Mouse (Mus musculus): ENCODE results near the gene 4632433K11Rik. TPM values are rescaled to one million over a fixed set of nuclear protein-coding genes. Genes with fewer than 3 reads are reported as not detected.
"Not testable (repeated sequence)": the region's sequence is repeated elsewhere in the genome, so short reads cannot be mapped to it uniquely, and the experiment has no call there.

4632433K11Rik gene
- polyA plus RNA-seq (2015; fragmentation: Nextera tagmentation; extraction: Ambion mirVana): not detected in 2 replicates

- WGBS: 91% methylated on average over 3 of the region's 3 CpGs
- no peak within 1 kb of the TSS for H3K4me3 ChIP-seq
- no peak within 1 kb of the TSS for H3K27ac ChIP-seq
- H3K27me3 ChIP-seq: no peaks in the 10 kb centered on the region
- H3K4me2 ChIP-seq: no peak within 1 kb of the TSS
- H3K36me3 ChIP-seq: peaks cover 79% of the 10 kb centered on the region
- ATAC-seq (ENCODE audit: insufficient number of reproducible peaks, low FRiP score, low TSS enrichment, low read depth): no peak
- no peak within 1 kb of the TSS for H3K9ac ChIP-seq
- H3K4me1 ChIP-seq: no peaks in the 10 kb centered on the region
- peaks cover 40% of the 10 kb centered on the region for H3K9me3 ChIP-seq
Observed at GRCm38 (mm10) chr7:5033818-5034217, at the start of gene 4632433K11Rik. TSS of gene 4632433K11Rik (plus strand) at chr7:5034118.

GRCm38 (mm10) chr7:4988250-4988649 lies 45.7 kb upstream of the 4632433K11Rik start:
- no peak overlapping the region for H3K4me3 ChIP-seq
- H3K27ac ChIP-seq: no peak overlapping the region
- no peak for ATAC-seq (ENCODE audit: insufficient number of reproducible peaks, low FRiP score, low TSS enrichment, low read depth)
- H3K4me2 ChIP-seq: no peak overlapping the region
- H3K4me1 ChIP-seq: 0 out of 2 replicates have a peak, but pooled peaks cover 2% of the 10 kb centered on the region
- no peak overlapping the region for H3K9ac ChIP-seq
- H3K27me3 ChIP-seq: peaks cover under 1% of the 10 kb centered on the region; the same call in 1 of the 2 replicates
- H3K9me3 ChIP-seq: 0 out of 2 replicates have a peak, but pooled peaks cover 5% of the 10 kb centered on the region
- peaks cover 20% of the 10 kb centered on the region for H3K36me3 ChIP-seq
- 54% methylated on average over 2 of the region's 2 CpGs for WGBS

- Histone ChIP-seq H3K9me3 (0 out of 2 replicates have a peak, but pooled peaks cover 5% of the 10 kb centered on the region), H3K4me1 (peaks cover 30% of the 10 kb centered on the region), H3K9ac (no peak overlapping the region), H3K4me3 (no peak overlapping the region), H3K4me2 (no peak overlapping the region), H3K27me3 (peaks cover 12% of the 10 kb centered on the region), H3K36me3 (peaks cover 35% of the 10 kb centered on the region), H3K27ac (no peak overlapping the region)
- ATAC-seq (ENCODE audit: insufficient number of reproducible peaks, low FRiP score, low TSS enrichment, low read depth): no peak
- 47% methylated on average over 55 of the region's 55 CpGs for WGBS
Observed at GRCm38 (mm10) chr7:4993347-4993998, 40.4 kb upstream of the 4632433K11Rik start.

- H3K9me3 ChIP-seq: 0 out of 2 replicates have a peak, but pooled peaks cover 5% of the 10 kb centered on the region
- peaks cover 35% of the 10 kb centered on the region for H3K36me3 ChIP-seq
- peaks cover 12% of the 10 kb centered on the region for H3K27me3 ChIP-seq
- peak overlapping the region; percentile 60; the same call in 1 of the 2 replicates for H3K4me3 ChIP-seq
- H3K4me1 ChIP-seq: peaks cover 30% of the 10 kb centered on the region
- 55% methylated on average over 59 of the region's 59 CpGs for WGBS
- H3K9ac ChIP-seq: no peak overlapping the region
- no peak for ATAC-seq (ENCODE audit: insufficient number of reproducible peaks, low FRiP score, low TSS enrichment, low read depth)
- H3K4me2 ChIP-seq: no peak overlapping the region
- no peak overlapping the region for H3K27ac ChIP-seq
Observed at GRCm38 (mm10) chr7:4993999-4994788, 39.7 kb upstream of the 4632433K11Rik start.

- Histone ChIP-seq H3K27ac (peak overlapping the region; percentile 52), H3K9me3 (0 out of 2 replicates have a peak, but pooled peaks cover 5% of the 10 kb centered on the region), H3K4me1 (peaks cover 30% of the 10 kb centered on the region), H3K4me2 (peak overlapping the region; percentile 81), H3K4me3 (peak overlapping the region; percentile 60), H3K27me3 (peaks cover 12% of the 10 kb centered on the region), H3K36me3 (peaks cover 35% of the 10 kb centered on the region), H3K9ac (peak overlapping the region; percentile 74)
- peak; percentile 40; the same call in 1 of the 2 replicates for ATAC-seq (ENCODE audit: insufficient number of reproducible peaks, low FRiP score, low TSS enrichment, low read depth)
- WGBS: 4% methylated on average over 19 of the region's 19 CpGs
Observed at GRCm38 (mm10) chr7:4995268-4996002, 38.5 kb upstream of the 4632433K11Rik start.

GRCm38 (mm10) chr7:4996003-4996895 lies 37.7 kb upstream of the 4632433K11Rik start, which contains the start of gene Zfp579:
TSS of gene Zfp579 (minus strand) at chr7:4996158.
- Histone ChIP-seq H3K27me3 (peaks cover 12% of the 10 kb centered on the region), H3K27ac (peak within 1 kb of the TSS; percentile 71), H3K9ac (peak within 1 kb of the TSS; percentile 74), H3K4me3 (peak within 1 kb of the TSS; percentile 60), H3K4me2 (peak within 1 kb of the TSS; percentile 81), H3K36me3 (peaks cover 33% of the 10 kb centered on the region), H3K9me3 (0 out of 2 replicates have a peak, but pooled peaks cover 3% of the 10 kb centered on the region), H3K4me1 (peaks cover 30% of the 10 kb centered on the region)
- WGBS: 6% methylated on average over 19 of the region's 26 CpGs
- ATAC-seq (ENCODE audit: insufficient number of reproducible peaks, low FRiP score, low TSS enrichment, low read depth): peak; percentile 75

GRCm38 (mm10) chr7:4996934-4997333 lies 37.0 kb upstream of the 4632433K11Rik start:
- H3K4me3 ChIP-seq: peak overlapping the region; percentile 60
- 53% methylated on average over 8 of the region's 8 CpGs for WGBS
- ATAC-seq (ENCODE audit: insufficient number of reproducible peaks, low FRiP score, low TSS enrichment, low read depth): no peak

GRCm38 (mm10) chr7:4999876-5000275 lies 34.0 kb upstream of the 4632433K11Rik start:
- H3K27ac ChIP-seq: no peak overlapping the region
- peaks cover 12% of the 10 kb centered on the region for H3K4me1 ChIP-seq
- H3K4me3 ChIP-seq: no peak overlapping the region
- no peak for ATAC-seq (ENCODE audit: insufficient number of reproducible peaks, low FRiP score, low TSS enrichment, low read depth)
- H3K27me3 ChIP-seq: no peaks in the 10 kb centered on the region
- H3K9me3 ChIP-seq: no peaks in the 10 kb centered on the region
- 70% methylated on average over 2 of the region's 2 CpGs for WGBS
- H3K9ac ChIP-seq: no peak overlapping the region
- peaks cover 3% of the 10 kb centered on the region; the same call in 1 of the 2 replicates for H3K36me3 ChIP-seq
- no peak overlapping the region for H3K4me2 ChIP-seq

More at GRCm38 (mm10) chr7:4996934-4997333, 37.0 kb upstream of the 4632433K11Rik start:
- peaks cover 27% of the 10 kb centered on the region for H3K36me3 ChIP-seq
- peak overlapping the region; percentile 81 for H3K4me2 ChIP-seq
- H3K9ac ChIP-seq: no peak overlapping the region
- H3K27ac ChIP-seq: no peak overlapping the region
- peaks cover 30% of the 10 kb centered on the region for H3K4me1 ChIP-seq
- H3K27me3 ChIP-seq: peaks cover 12% of the 10 kb centered on the region
- H3K9me3 ChIP-seq: no peaks in the 10 kb centered on the region

GRCm38 (mm10) chr7:5002876-5003275 lies 31.0 kb upstream of the 4632433K11Rik start:
- H3K4me3 ChIP-seq; H3K27ac ChIP-seq; H3K4me1 ChIP-seq; H3K27me3 ChIP-seq; ATAC-seq (ENCODE audit: insufficient number of reproducible peaks, low FRiP score, low TSS enrichment, low read depth); H3K9me3 ChIP-seq; H3K4me2 ChIP-seq; H3K9ac ChIP-seq: not testable (repeated sequence)
- WGBS: 61% methylated on average over 8 of the region's 8 CpGs
- H3K36me3 ChIP-seq: peaks cover 18% of the 10 kb centered on the region

GRCm38 (mm10) chr7:5008229-5008628 lies 25.7 kb upstream of the 4632433K11Rik start:
- Histone ChIP-seq H3K4me2 (no peak overlapping the region), H3K27me3 (no peaks in the 10 kb centered on the region), H3K27ac (no peak overlapping the region), H3K36me3 (peaks cover 68% of the 10 kb centered on the region), H3K4me3 (no peak overlapping the region), H3K4me1 (peaks cover 5% of the 10 kb centered on the region; the same call in 1 of the 2 replicates), H3K9me3 (no peaks in the 10 kb centered on the region), H3K9ac (no peak overlapping the region)
- no peak for ATAC-seq (ENCODE audit: insufficient number of reproducible peaks, low FRiP score, low TSS enrichment, low read depth)
- 97% methylated on average over 26 of the region's 26 CpGs for WGBS

Measured in limb, embryonic 15.5 days (tissue).